Mouse (Mus musculus) cerebellum, adult 2 months (tissue): ENCODE measurements at regions not wholly inside any gene's neighbourhood (a gene's known extent, or its start where the extent isn't known, plus 50 kb on each side); places are given as distances from the start of the nearest gene placed in this dataset.

ENCODE experiments used
- CTCF ChIP-seq: fragments of 200-500 bp; IDR thresholded peaks from 2 replicates; pipeline ENCODE4 v1.5.1; 2011; ENCODE audit warnings: low read depth, mild to moderate bottlenecking, control low read depth, low read length, moderate library complexity, borderline replicate concordance; ENCODE audit not compliant: insufficient read depth
- POLR2A ChIP-seq: fragments of 200-500 bp; IDR thresholded peaks from 2 replicates; pipeline ENCODE4 v1.6.1; 2011; ENCODE audit warnings: low read length, control low read depth, borderline replicate concordance; ENCODE audit not compliant: insufficient read depth

- TF ChIP-seq POLR2A (no peak), CTCF (no peak)
Measured at GRCm38 (mm10) chr1:14490026-14490425, 1603.1 kb downstream of the 4930444P10Rik start.
